Mouse (Mus musculus) cerebellum, postnatal 10 days (tissue): ENCODE measurements around the gene Utp4.
"Not testable (repeated sequence)": the region's sequence is repeated elsewhere in the genome, so short reads cannot be mapped to it uniquely, and the experiment has no call there.

ENCODE experiments used
- DNase-seq, 2 experiments: peaks; one replicate each; pipeline ENCODE4 v3.0.0; 2021; ENCODE audit warnings: mixed read lengths in 2 of 2

Utp4 gene

GRCm38 (mm10) chr8:106893481-106894156, at the start of gene Utp4:
Gene Utp4 (plus strand): TSS chr8:106893636.
- peak; percentile 92 to 94 for DNase-seq

GRCm38 (mm10) chr8:106850034-106850433, 43.4 kb upstream of the Utp4 start:
- DNase-seq, result no peak

GRCm38 (mm10) chr8:106854534-106855241, 38.7 kb upstream of the Utp4 start:
- peak in 1 of 2 experiments; percentile 27 for DNase-seq

- DNase-seq, result no peak
Measured at GRCm38 (mm10) chr8:106855242-106855562, 38.2 kb upstream of the Utp4 start.

GRCm38 (mm10) chr8:106862845-106863244, 30.6 kb upstream of the Utp4 start:
- no peak for DNase-seq

- DNase-seq, result peak; percentile 63 to 75
Measured at GRCm38 (mm10) chr8:106865354-106865753, 28.1 kb upstream of the Utp4 start.

- peak; percentile 42 to 49 for DNase-seq
Measured at GRCm38 (mm10) chr8:106870051-106870450, 23.4 kb upstream of the Utp4 start, which contains the start of gene Has3. Gene Has3 (plus strand): TSS chr8:106870242.

- DNase-seq, result peak; percentile 74 to 78
Measured at GRCm38 (mm10) chr8:106870537-106871327, 22.7 kb upstream of the Utp4 start.

- peak in 1 of 2 experiments; percentile 35 for DNase-seq
Measured at GRCm38 (mm10) chr8:106871328-106871926, 22.0 kb upstream of the Utp4 start.

- peak; percentile 76 to 82 for DNase-seq
Measured at GRCm38 (mm10) chr8:106871931-106872371, 21.5 kb upstream of the Utp4 start.

- peak; percentile 45 to 54 for DNase-seq
Measured at GRCm38 (mm10) chr8:106872454-106873034, 20.9 kb upstream of the Utp4 start.

GRCm38 (mm10) chr8:106880121-106880707, 13.2 kb upstream of the Utp4 start:
- DNase-seq, result peak; percentile 38 to 44

- DNase-seq, result not testable (repeated sequence)
Measured at GRCm38 (mm10) chr8:106884094-106884493, 9.3 kb upstream of the Utp4 start.

- DNase-seq, result peak in 1 of 2 experiments; percentile 33
Measured at GRCm38 (mm10) chr8:106884826-106885400, 8.5 kb upstream of the Utp4 start.

GRCm38 (mm10) chr8:106887336-106888189, 5.9 kb upstream of the Utp4 start:
- peak; percentile 90 to 94 for DNase-seq

GRCm38 (mm10) chr8:106888803-106889202, 4.6 kb upstream of the Utp4 start:
- no peak for DNase-seq

- DNase-seq, result peak; percentile 44 to 52
Measured at GRCm38 (mm10) chr8:106892210-106892805, 1.1 kb upstream of the Utp4 start.

GRCm38 (mm10) chr8:106892806-106893451, 507 bp upstream of the Utp4 start:
- DNase-seq, result peak; percentile 81 to 82

- DNase-seq, result no peak
Measured at GRCm38 (mm10) chr8:106899473-106899872, 6.0 kb downstream of the Utp4 start.
